Mouse (Mus musculus) left cerebral cortex, postnatal 25 days (tissue): Measurements from ENCODE around the gene Tmem121. TPM values are rescaled to one million over a fixed set of nuclear protein-coding genes. Genes with fewer than 3 reads are reported as not detected.

Source experiments
- DNase-seq, 2 experiments: peaks; one replicate each; pipeline ENCODE4 v3.0.0; 2022; ENCODE audit warnings: low spot score in 2 of 2, mixed read lengths in 1 of 2
- intact Hi-C: fragments of 180-260 bp; cut with DNase I; formaldehyde crosslinking; loops from one replicate; pipeline ENCODE4 v1.15.1; 2025
- total RNA-seq, 2 experiments: library from RNA; stranded (reverse); gene quantifications; 2 replicates each; pipeline ENCODE4 v1.2.3; 2021

Tmem121 gene
- total RNA-seq, 2 experiments from 2014 or later, result 26.3 to 29.6 TPM

DNA sequence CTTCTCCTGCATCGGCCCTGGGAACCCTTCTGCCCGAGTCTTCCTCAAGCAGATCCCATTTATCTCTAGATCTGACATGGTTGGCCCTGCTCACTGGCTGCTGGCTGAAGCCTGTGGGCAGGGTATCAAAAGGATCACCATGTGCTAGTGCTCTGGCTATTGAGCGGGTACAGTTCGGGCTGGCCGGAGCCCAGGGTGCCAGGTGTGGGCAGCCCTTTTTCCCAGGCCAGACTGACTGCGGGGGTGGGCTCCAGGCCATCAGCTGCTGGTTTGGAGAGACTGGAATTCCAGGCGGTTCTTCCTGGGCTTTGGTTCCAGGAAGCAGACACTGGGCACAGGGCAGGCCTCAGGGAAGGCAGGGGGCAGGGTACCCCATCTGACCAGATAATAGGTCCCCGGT, 38.2 kb upstream of the Tmem121 start:
- intact Hi-C loops, result no loop called here
- no peak for DNase-seq

DNA sequence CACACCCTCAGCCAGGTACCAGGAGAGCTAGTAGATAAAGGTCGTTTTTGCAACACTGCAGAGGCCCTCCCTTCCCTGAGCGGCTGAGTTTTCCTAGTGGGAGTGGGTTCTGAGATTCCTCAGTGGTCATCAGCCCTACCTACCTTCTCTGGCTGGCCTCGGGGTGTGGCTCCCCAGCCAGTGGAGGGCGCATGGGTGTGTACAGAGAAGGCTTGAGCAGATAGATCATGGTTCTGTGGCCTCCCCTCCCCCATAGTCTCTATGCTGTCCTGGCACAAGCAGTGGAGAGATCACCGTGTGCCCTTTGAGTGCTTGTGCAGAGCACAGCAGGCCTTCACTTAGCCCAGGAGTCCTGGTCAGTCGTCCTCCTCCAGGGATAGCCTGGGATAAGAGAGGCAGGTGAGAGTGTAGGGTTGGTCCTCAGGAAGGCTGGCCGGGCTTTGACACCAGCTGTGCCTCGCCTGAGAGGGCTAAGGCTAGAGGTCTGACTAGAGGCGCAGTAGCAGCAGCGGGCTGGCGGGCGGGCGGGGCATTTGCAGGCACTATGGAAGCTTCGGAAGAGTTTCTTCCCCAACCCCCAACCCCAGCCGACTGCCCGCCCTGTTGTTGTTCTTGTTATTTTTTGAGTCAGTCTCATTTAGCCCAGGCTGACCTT, 37.2 kb upstream of the Tmem121 start:
- intact Hi-C loops, result no loop called here
- no peak for DNase-seq

DNA sequence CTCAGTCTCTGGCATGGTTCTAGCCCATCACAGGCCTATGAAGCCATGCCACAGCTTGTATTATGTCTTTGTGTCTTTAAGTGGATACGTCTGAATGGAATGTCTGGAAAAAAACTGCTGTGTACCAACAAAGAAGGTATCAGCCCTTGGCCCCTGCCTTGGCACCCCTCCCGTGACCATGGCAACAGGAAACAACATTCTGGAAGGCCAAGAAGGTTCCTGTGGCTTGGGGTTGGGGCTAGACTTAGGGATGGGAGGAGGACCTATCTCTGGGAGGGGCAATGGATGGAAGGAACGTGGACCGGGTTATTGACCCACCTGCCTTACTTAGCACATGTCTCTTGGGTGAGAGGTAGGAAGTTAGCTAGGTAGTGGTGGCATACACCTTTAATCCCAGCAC, 36.4 kb upstream of the Tmem121 start:
- DNase-seq, result no peak
- intact Hi-C loops, result no loop called here

DNA sequence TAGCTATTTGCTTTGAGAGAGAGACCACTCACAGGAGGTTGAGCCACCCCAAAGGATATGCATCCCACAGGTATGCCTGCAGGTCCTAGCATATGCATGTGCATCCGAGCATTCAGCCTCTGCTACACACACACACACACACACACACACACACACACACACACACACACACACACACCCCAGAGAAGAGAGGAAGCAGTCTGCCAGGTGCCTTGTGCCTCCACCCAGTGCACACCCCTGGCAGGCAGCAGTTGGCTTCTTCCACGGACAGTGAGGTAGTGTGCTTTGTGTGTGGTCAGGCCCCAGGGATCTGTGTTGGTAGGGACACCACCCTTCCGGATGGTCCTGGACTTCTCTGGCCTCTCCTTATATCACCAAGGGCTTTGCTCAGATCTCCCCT, 35.8 kb upstream of the Tmem121 start:
- no peak for DNase-seq
- intact Hi-C loops, result no loop called here

DNA sequence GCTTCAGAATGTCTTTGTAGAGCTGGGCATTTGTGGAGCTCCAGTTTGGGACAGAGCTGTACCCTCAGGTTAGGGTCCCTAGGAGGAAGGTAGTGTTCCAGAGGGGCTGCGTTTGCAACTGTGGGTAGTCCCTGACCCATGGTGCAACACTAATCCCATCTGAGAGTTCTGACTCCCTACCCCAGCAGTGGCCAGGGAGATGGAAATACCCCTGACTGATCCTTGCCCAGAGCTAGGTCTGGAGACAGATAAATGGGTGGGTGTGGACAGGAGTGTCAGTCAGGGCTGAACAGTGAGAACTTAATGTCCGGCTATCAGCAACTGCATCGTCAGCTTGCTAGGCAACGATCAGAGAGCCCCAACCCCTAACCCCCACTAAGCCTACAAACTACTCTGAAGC, 35.1 kb upstream of the Tmem121 start:
- no peak for DNase-seq
- intact Hi-C loops, result no loop called here

DNA sequence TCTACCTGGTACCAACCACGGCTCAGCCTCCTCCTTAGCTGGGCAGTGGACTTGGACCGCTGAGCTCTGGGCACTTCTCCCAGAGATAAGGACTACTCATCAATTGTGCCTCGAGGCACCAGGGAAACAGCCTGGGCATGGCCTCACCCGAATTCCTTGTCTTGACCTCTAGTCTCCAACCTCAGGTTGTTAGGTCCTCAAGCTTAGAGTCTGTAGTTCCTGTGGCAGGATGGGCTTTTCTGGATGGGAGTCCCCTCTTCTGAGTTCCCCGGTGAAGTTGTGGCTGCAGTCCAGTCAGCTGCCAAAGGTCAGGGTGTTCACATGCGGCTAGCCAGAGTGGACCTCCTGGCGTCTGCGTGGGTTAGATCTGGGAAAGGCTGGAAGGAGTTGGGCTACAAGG, 34.7 kb upstream of the Tmem121 start:
- intact Hi-C loops, result no loop called here
- no peak for DNase-seq

DNA sequence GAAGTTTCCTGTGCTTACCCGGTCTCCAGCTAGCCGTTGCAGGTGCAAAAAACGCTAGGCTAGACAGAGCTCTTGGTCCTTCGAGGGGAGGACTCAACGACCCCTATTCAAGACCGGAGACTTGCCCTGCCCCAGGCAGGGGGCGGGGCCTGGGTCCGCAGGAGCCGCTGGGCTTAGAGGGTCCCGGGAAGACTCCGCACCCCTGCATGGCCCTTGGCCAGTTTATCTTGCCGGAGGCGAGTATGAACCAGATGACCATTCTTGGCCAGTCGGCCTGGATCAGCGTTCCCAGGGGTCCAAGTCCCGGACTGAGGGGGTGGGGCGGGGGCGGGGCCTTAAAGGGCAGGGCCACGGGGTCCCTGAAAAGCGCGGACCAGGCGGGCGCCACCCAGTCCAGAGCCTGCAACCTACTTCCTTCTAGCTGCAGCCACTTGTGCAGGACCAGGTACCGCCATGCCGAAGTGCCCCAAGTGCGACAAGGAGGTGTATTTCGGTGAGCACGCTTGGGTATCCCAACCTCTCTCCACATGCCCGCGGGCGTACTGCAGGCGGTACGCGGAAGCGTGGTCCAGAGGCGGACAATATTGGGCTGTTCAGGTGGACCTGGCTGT, 34.0 kb upstream of the Tmem121 start:
- DNase-seq, result no peak
- intact Hi-C loops, result no loop called here

DNA sequence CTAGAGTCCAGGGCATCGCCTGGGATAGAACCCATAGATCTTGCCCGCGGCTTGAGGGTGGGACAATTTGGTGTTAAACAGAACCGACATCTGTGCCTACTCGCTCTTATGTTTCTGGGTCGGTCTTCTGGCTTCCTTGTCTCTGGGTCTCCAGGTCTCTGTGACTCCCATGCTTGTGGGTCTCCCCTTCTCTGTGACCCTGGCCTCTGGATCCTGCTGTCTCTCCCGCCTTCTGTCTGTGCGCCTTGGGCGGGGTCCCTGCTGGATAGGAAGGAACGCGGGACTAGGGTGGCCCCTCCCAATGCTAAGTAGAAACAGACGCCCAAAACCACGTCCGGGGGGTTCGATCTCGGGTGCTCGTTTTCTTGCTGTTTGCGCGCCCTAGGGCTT, 33.5 kb upstream of the Tmem121 start:
- intact Hi-C loops, result no loop called here
- DNase-seq, result no peak

DNA sequence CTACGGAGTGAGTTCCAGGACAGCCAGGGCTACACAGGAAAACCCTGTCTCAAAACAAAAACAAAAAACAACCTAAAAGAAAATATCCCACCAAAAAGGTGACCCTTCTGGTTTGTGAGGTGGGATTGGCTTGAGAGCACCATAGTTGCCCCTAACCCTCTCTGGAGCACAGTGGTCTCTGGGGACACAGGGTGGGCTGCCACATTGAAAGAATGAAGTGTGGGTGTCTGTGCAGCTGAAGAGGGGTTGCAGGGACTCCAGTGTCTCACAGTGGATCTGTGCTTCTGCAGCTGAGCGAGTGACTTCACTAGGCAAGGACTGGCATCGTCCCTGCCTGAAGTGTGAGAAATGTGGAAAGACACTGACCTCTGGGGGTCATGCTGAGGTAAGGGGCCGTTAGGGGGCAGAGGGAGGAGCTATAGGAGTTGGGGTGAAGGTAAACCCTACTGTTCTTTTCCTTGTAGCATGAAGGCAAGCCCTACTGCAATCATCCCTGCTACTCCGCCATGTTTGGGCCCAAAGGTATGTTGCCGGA, 32.7 kb upstream of the Tmem121 start:
- intact Hi-C loops, result no loop called here
- DNase-seq, result no peak

DNA sequence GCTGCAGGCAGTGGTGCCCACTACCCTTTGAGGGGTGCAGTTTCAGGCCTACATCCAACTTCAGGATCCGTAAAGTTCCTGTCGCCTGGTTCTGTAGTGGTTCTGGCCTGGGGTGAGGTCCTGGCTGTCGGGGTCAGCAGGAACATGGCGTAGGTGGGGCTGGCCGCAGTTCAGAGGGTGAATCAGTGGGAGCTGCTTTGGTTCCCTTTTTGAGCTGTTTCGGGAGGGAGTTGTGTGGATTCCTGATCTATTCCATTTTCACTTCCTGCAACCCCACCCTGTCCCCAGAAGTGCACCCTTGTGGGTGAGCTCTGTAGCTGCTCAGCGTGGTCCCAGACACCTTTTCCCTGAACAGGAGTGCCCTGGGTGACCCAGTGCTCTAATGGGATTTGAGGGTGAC, 31.8 kb upstream of the Tmem121 start:
- no peak for DNase-seq
- intact Hi-C loops, result no loop called here

DNA sequence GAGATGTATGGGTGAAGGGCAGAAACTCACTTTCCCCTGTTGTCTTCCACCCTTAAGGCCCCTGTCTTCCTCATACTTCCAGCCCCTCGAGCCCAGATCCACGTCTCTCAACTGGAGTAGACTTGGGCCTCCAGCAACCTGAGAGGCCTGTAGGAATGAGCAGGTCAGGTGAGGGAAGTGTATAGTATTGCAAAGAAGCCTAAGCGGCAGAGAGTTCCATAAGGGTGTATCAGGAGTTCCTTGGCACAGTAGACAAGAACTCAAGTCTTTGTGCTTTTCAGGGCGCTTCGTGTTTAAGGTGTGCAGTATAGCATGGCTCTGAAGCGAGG, 31.0 kb upstream of the Tmem121 start:
- DNase-seq, result no peak
- intact Hi-C loops, result loop anchor here (5.0 kb wide), 1 partner anchor 152 kb away; the partner anchor contains the start of gene Brf1

DNA sequence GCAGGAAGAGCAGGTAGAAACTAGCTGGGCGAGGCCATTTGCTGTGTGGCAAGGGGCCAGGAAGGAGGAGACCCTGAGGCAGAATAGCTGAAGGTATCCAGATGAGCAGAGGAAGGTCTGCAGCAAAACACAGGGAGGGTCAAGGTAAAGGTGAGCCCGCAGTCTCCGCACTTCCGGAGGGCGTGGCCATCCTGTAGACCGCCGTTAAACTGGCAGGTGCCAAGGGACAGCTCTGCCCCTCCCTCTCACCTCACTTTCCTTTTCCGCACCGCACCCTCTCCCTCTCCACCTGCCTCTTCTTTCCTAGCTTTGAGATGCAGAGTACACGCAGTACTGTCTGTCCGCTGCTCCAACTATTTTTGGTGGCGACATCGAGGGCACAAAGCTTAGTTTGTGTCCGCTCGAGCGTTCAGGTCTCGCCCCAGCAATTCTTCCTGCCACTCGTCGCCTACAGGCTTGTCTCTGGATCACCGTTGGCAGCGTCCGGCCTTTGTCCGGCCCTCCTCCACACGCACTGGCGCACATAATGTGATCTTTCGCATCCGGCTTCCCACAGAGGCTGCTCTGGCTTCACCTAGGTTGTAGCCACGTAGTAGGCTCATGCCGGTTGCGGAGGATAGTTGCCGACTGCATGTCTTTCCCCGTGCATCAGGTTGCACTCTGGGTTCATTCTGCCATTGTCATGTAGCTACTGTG, 30.5 kb upstream of the Tmem121 start:
- intact Hi-C loops, result loop anchor here (5.0 kb wide), 1 partner anchor 153 kb away; the partner anchor contains the start of gene Brf1

DNA sequence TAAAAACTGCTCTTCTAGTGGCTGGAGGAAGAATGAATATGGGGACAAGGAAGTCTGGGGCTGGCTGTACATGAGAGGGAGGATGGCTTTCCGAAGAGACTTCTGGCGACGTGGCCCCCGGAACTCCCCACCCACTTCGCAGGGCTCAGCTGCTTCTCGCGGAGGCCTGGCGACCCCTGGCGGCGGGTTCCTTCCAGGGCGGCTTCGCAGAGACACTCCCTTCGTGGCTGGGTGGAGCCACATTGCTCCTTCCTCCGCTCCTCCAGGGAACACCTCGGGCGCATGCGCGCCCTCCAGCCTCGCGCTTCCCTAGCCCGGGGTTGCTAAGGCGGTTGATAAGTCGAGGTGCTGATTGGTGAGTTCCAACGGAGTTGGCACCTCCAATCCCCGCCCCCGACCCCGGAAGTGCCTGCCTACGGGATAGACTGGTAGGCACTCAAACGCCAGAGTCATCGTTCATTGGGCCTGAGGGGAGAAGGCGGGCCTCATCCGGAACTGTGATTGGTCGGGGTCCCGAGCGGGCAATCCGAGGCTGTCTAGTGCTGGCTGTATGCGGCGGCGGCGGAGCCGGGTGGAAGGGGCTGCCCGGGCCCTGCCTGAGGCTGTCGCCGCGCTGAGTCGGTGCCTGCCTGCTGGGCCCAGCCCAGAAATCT, 29.7 kb upstream of the Tmem121 start, which contains the start of gene Tedc1:
Tedc1 (plus strand) TSS at position 535 of the 653 bp plus-strand sequence.
- peak; percentile 99 to 100 for DNase-seq
- intact Hi-C loops, result loop anchor here (5.0 kb wide), 1 partner anchor 154 kb away; the partner anchor contains the start of gene Brf1

More for the DNA sequence above, 30.5 kb upstream of the Tmem121 start:
- peak in 1 of 2 experiments; percentile 39 for DNase-seq

DNA sequence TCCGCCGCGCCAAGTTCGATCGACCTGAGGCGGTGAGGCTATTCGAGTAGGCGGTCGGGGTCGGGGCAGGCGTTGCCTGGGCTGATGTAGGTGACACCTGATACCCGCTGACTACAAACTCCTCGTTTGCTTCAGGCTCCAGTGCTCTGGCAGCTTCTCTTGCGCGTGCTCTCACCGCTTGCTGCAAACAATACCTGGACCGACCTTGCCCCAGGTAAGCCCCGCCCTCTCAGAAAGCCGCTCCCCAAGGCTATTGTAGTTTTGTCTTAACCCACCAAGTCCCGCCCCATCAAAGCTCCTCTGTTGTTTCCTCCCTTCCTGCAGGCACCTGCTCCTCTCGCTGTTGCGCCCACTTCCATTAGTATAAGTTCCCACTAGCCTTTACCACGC, 29.2 kb upstream of the Tmem121 start:
- DNase-seq, result no peak
- intact Hi-C loops, result loop anchor here (5.0 kb wide), 1 partner anchor 154 kb away; the partner anchor contains the start of gene Brf1

DNA sequence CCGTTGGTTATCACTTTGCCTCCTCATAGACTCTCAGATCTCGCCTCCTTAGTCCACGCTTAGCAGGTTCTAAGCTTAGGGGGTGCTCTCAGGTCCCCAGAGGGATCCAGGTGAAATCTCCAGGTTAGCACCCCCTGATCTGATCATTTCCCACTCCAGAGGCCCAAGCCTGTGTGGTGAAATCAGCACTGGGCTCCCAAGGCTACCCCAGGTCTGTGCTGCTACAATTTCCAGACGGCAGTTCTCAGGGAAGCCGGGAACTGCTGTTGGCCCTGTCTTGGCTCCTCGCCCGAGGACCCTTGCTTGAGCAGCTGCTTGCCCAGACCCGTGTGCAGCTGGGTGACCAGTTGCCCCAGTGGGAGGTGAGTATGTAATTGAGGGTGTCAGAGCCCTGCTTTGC, 28.7 kb upstream of the Tmem121 start:
- no peak for DNase-seq
- intact Hi-C loops, result loop anchor here (5.0 kb wide), 1 partner anchor 155 kb away; the partner anchor contains the start of gene Brf1

DNA sequence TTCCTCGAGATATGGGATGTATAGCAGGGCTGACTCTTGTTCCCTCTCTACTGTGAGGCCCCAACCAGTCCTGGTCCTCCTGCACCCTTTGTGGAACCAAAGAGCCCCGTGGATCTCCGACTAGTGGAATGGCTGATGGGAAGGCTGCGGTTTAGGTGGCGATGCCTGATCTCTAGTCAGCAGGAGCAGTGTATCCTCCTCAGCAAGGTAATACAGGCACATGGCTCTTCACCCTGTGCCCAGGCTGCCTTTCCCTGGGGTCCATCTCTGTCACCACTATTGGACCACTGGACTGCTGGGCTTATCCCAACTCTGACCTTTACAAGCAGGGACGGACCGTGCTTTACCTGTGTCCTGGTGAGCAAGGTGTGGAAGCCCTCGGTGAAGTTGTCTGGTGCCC, 28.2 kb upstream of the Tmem121 start:
- no peak for DNase-seq
- intact Hi-C loops, result loop anchor here (5.0 kb wide), 1 partner anchor 155 kb away; the partner anchor contains the start of gene Brf1

DNA sequence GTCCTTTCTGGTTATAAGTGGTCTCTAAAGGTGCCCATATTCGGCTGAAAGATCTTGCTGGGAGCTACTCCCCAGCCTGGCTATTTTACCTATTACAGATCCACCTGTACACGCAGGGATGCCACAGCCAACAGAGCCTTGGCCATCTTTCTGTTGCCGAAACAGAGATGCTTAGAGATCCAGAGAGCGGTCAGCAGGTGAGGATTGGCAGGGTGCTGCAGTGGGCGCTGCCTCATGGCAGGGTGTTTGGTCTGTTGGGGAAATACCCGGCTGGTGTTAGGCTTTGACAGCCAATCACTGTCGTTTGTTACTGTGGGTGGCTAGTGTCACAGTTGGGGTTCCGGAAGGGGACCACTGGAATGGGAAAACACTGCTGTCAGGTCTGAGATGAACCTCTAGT, 27.8 kb upstream of the Tmem121 start:
- intact Hi-C loops, result loop anchor here (5.0 kb wide), 1 partner anchor 156 kb away; the partner anchor contains the start of gene Brf1

DNA sequence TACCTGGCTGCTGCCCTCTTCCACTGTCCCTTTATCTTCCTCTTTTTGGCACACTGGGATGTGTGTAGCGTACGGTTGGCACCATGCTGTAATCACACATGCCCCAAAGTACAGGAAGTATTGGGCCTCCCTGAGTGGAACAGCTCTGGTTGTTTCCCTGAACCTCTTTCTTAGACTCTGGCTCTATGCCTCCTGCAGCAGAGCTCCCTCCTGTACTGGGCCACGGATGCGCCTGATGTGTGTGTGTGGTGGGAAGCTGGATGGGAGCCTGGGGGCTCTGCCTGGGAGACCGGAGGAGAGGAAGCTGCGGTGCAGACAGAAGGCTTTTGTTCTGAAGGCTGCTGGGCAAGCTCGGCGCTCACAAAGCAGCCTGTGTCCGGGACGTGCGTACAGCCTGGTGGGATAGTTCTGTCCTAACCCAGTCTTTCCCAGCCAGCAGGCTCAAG, 22.1 kb upstream of the Tmem121 start:
- intact Hi-C loops, result loop anchor here (2.0 kb wide), 1 partner anchor 21 kb away; the partner anchor contains the start of gene Tmem121
- DNase-seq, result peak in 1 of 2 experiments; percentile 61

More for the DNA sequence above, 27.8 kb upstream of the Tmem121 start:
- DNase-seq, result no peak

DNA sequence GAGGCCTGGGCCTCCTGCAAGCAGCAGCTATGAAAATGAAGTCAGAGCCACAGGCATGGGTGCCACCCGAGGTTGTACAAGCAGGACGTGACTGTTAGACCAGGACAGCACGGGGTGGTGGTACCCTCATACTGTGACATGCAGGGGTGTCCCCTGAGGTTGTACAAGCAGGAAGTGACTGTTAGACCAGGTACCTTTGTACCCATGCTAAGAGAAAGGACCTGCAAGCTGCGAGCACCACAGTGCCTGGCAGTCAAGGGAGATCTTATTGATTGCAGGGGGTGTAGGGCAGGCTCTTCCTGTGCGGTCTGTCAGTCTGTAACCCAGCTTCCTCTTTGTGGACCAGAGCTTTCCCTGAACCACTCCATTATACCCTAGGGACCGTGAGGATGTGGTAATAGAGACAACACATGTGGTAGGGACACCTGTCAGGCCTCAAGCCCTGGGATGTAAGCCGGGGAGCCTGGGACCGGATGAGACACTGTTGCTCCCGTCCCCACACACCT, 17.6 kb upstream of the Tmem121 start:
- DNase-seq, result no peak
- intact Hi-C loops, result no loop called here
